Mouse (Mus musculus) CH12.LX (cell line): ENCODE data around the gene Nefh. TPM values are rescaled to one million over a fixed set of nuclear protein-coding genes. Genes with fewer than 3 reads are reported as not detected.

Experiments
- DNase-seq: peaks from one replicate; pipeline ENCODE4 v3.0.0-alpha.2; 2013; ENCODE audit errors: extremely low read depth
- H3K27ac ChIP-seq: 2 replicates; pipeline ENCODE4 v1.5.1; 2012; ENCODE audit warnings: low read depth, mild to moderate bottlenecking, control low read depth, moderate library complexity; ENCODE audit not compliant: insufficient read depth
- H3K27me3 ChIP-seq: replicated peaks from 2 replicates; pipeline ENCODE3; 2012; ENCODE audit warnings: inconsistent platforms
- H3K36me3 ChIP-seq, 2 experiments: replicated peaks in 1 of 2; 2 replicates each; pipeline versions ENCODE3 to v1.6.1; 2012; ENCODE audit warnings: inconsistent platforms in 1 of 2, low read length in 1 of 2, mild to moderate bottlenecking in 1 of 2, mixed read lengths in 1 of 2, moderate library complexity in 1 of 2; ENCODE audit not compliant: control insufficient read depth in 1 of 2, insufficient read depth in 1 of 2
- H3K4me1 ChIP-seq, 2 experiments: 2 replicates each; pipeline ENCODE4 v1.6.1; 2012; ENCODE audit warnings: inconsistent platforms in 1 of 2, moderate library complexity in 1 of 2; ENCODE audit not compliant: insufficient read depth in 2 of 2, control insufficient read depth in 1 of 2
- H3K4me2 ChIP-seq: 2 replicates; pipeline ENCODE4 v1.6.1; 2012; ENCODE audit warnings: low read depth, mild to moderate bottlenecking, control low read depth; ENCODE audit not compliant: poor library complexity, insufficient read depth, severe bottlenecking
- H3K4me3 ChIP-seq, 3 experiments: fragments of 150-350 bp in 1 of 3; sonication (generic) in 1 of 3; replicated peaks in 1 of 3; 2 replicates each; pipeline versions ENCODE3 to v1.5.1; 2011 to 2012; ENCODE audit warnings: low read depth in 2 of 3, low read length in 2 of 3, mild to moderate bottlenecking in 2 of 3, moderate library complexity in 2 of 3, control low read depth in 1 of 3, improper control_type of control experiment in 1 of 3, inconsistent platforms in 1 of 3, mixed read lengths in 1 of 3; ENCODE audit not compliant: poor library complexity in 1 of 3
- H3K79me2 ChIP-seq: replicated peaks from 2 replicates; pipeline ENCODE4 v1.6.1; 2012; ENCODE audit warnings: mild to moderate bottlenecking, moderate library complexity; ENCODE audit not compliant: control insufficient read depth, poor library complexity, insufficient read depth, severe bottlenecking; ENCODE audit errors: extremely low read depth
- H3K9ac ChIP-seq: 2 replicates; pipeline ENCODE4 v1.6.1; 2012; ENCODE audit warnings: low read depth, mild to moderate bottlenecking, control low read depth, moderate library complexity; ENCODE audit not compliant: insufficient read depth
- H3K9me3 ChIP-seq: replicated peaks from 2 replicates; pipeline ENCODE3; 2012; ENCODE audit warnings: low read length, inconsistent platforms, mixed read lengths
- BHLHE40 ChIP-seq: IDR thresholded peaks from 2 replicates; pipeline ENCODE4 v1.6.1; 2011; ENCODE audit warnings: mild to moderate bottlenecking, low read depth, low read length, improper control_type of control experiment
- CHD2 ChIP-seq: IDR thresholded peaks from 2 replicates; pipeline ENCODE4 v1.6.1; 2011; ENCODE audit warnings: low read length, improper control_type of control experiment
- ELF1 ChIP-seq: IDR thresholded peaks from 2 replicates; pipeline ENCODE4 v1.6.1; 2014; ENCODE audit warnings: low read depth, mild to moderate bottlenecking, inconsistent platforms, low read length, improper control_type of control experiment
- ETS1 ChIP-seq: conservative IDR thresholded peaks from 2 replicates; pipeline ENCODE4 v1.6.1; 2012; ENCODE audit warnings: low read depth, mild to moderate bottlenecking, inconsistent platforms, low read length, improper control_type of control experiment, moderate library complexity
- GABPA ChIP-seq: IDR thresholded peaks from 2 replicates; pipeline ENCODE4 v1.6.1; 2012; ENCODE audit warnings: low read depth, low read length, improper control_type of control experiment, inconsistent platforms; ENCODE audit not compliant: insufficient replicate concordance
- HCFC1 ChIP-seq: IDR thresholded peaks from 2 replicates; pipeline ENCODE4 v1.6.1; 2012; ENCODE audit warnings: low read depth, mild to moderate bottlenecking, inconsistent platforms, low read length, improper control_type of control experiment
- IRF4 ChIP-seq: IDR thresholded peaks from 2 replicates; pipeline ENCODE4 v1.6.1; 2014; ENCODE audit warnings: low read depth, mild to moderate bottlenecking, inconsistent platforms, low read length, improper control_type of control experiment
- JUN ChIP-seq: IDR thresholded peaks from 2 replicates; pipeline ENCODE4 v1.6.1; 2011; ENCODE audit warnings: low read depth, mild to moderate bottlenecking, low read length, improper control_type of control experiment, moderate library complexity; ENCODE audit not compliant: insufficient read depth
- KAT2A ChIP-seq: IDR thresholded peaks from 2 replicates; pipeline ENCODE4 v1.6.1; 2012; ENCODE audit warnings: low read length, improper control_type of control experiment, inconsistent platforms; ENCODE audit not compliant: insufficient replicate concordance
- MAX ChIP-seq: IDR thresholded peaks from 2 replicates; pipeline ENCODE4 v1.6.1; 2011; ENCODE audit warnings: low read length, improper control_type of control experiment
- MAZ ChIP-seq: IDR thresholded peaks from 2 replicates; pipeline ENCODE4 v1.6.1; 2012; ENCODE audit warnings: low read depth, mild to moderate bottlenecking, inconsistent platforms, low read length, improper control_type of control experiment, moderate library complexity
- MEF2A ChIP-seq: IDR thresholded peaks from 2 replicates; pipeline ENCODE4 v1.6.1; 2014; ENCODE audit warnings: low read depth, mild to moderate bottlenecking, inconsistent platforms, low read length, improper control_type of control experiment, borderline replicate concordance
- MXI1 ChIP-seq: IDR thresholded peaks from 2 replicates; pipeline ENCODE4 v1.6.1; 2011; ENCODE audit warnings: mild to moderate bottlenecking, low read depth, low read length, improper control_type of control experiment
- MYC ChIP-seq: IDR thresholded peaks from 2 replicates; pipeline ENCODE4 v1.6.1; 2011; ENCODE audit warnings: low read depth, mild to moderate bottlenecking, improper control_type of control experiment, low read length
- NELFE ChIP-seq: IDR thresholded peaks from 2 replicates; pipeline ENCODE4 v1.6.1; 2011; ENCODE audit warnings: low read depth, low read length, improper control_type of control experiment
- NRF1 ChIP-seq: IDR thresholded peaks from 2 replicates; pipeline ENCODE4 v1.6.1; 2014; ENCODE audit warnings: low read depth, mild to moderate bottlenecking, inconsistent platforms, low read length, improper control_type of control experiment, moderate library complexity
- PAX5 ChIP-seq: IDR thresholded peaks from 2 replicates; pipeline ENCODE4 v1.6.1; 2012; ENCODE audit warnings: low read length, inconsistent platforms, mixed read lengths
- POLR2A ChIP-seq: IDR thresholded peaks from 2 replicates; pipeline ENCODE4 v1.6.1; 2011; ENCODE audit warnings: low read depth, mild to moderate bottlenecking, improper control_type of control experiment, low read length
- POLR2AphosphoS2 ChIP-seq: IDR thresholded peaks from 2 replicates; pipeline ENCODE4 v1.6.1; 2011; ENCODE audit warnings: low read depth, low read length, improper control_type of control experiment
- RAD21 ChIP-seq: IDR thresholded peaks from 2 replicates; pipeline ENCODE4 v1.6.1; 2011; ENCODE audit warnings: low read depth, mild to moderate bottlenecking, low read length, improper control_type of control experiment, moderate library complexity
- SIN3A ChIP-seq: IDR thresholded peaks from 2 replicates; pipeline ENCODE4 v1.6.1; 2012; ENCODE audit warnings: low read length, improper control_type of control experiment, inconsistent platforms
- TBP ChIP-seq: conservative IDR thresholded peaks from 2 replicates; pipeline ENCODE4 v1.6.1; 2011; ENCODE audit warnings: low read depth, low read length, improper control_type of control experiment
- TCF12 ChIP-seq: IDR thresholded peaks from 2 replicates; pipeline ENCODE4 v1.6.1; 2014; ENCODE audit warnings: low read depth, mild to moderate bottlenecking, inconsistent platforms, low read length, improper control_type of control experiment
- UBTF ChIP-seq: IDR thresholded peaks from 2 replicates; pipeline ENCODE4 v1.6.1; 2012; ENCODE audit warnings: low read depth, mild to moderate bottlenecking, inconsistent platforms, low read length, improper control_type of control experiment, moderate library complexity
- USF1 ChIP-seq: IDR thresholded peaks from 2 replicates; pipeline ENCODE4 v1.6.1; 2014; ENCODE audit warnings: low read depth, mild to moderate bottlenecking, inconsistent platforms, low read length, improper control_type of control experiment
- ZKSCAN1 ChIP-seq: IDR thresholded peaks from 2 replicates; pipeline ENCODE4 v1.6.1; 2012; ENCODE audit warnings: low read depth, inconsistent platforms, low read length, improper control_type of control experiment, borderline replicate concordance
- ZMIZ1 ChIP-seq: IDR thresholded peaks from 2 replicates; pipeline ENCODE4 v1.6.1; 2012; ENCODE audit warnings: low read depth, mild to moderate bottlenecking, inconsistent platforms, low read length, improper control_type of control experiment
- ZNF384 ChIP-seq: IDR thresholded peaks from 2 replicates; pipeline ENCODE4 v1.6.1; 2012; ENCODE audit warnings: low read depth, low read length, improper control_type of control experiment, inconsistent platforms
- dilution Hi-C: fragments of 300-500 bp; cut with MboI; formaldehyde crosslinking; loops from 2 replicates; pipeline ENCODE4 v1.14.3; 2020; ENCODE audit warnings: low sequenced_read_pairs; ENCODE audit not compliant: extremely low pct_unique_long_range_greater_than_20kb, extremely low pct_ligation_motif_present
- in situ Hi-C: fragments of 300-500 bp; cut with MboI; formaldehyde crosslinking; loops from 3 replicates; pipeline ENCODE4 v1.14.3; 2019; ENCODE audit warnings: low sequenced_read_pairs, low pct_ligation_motif_present, low pct_unique_long_range_greater_than_20kb, mixed read lengths
- polyA plus RNA-seq: library from polyadenylated mRNA; unstranded; fragments of >175 nt; gene quantifications from 2 replicates; pipeline ENCODE4 v1.2.1, GENCODE M21; 2012; ENCODE audit warnings: low read depth; ENCODE audit not compliant: insufficient read length
- total RNA-seq, 2 experiments: library from RNA; depleted of rRNA; stranded (reverse); fragments of 300-350 nt in 1 of 2; fragments of >200 nt in 1 of 2; gene quantifications; 2 replicates each; pipeline ENCODE4 v1.2.3; 2012 to 2014

Nefh gene
- total and polyA plus RNA-seq, 3 experiments: 0.06 TPM; not detected in 2

GRCm38 (mm10) chr11:4987487-4987852 is 39.6 kb upstream of the Nefh start:
- in situ Hi-C loops (no loop called here), dilution Hi-C loops (no loop called here)
- Histone ChIP-seq H3K27ac (no peak overlapping the region), H3K4me3 (peak overlapping the region; percentile 77 to 86 (median 81)), H3K4me2 (peak overlapping the region; percentile 52), H3K36me3 (peaks cover 0 to 20% of the 10 kb centered on the region in 2 experiments), H3K4me1 (peaks cover 11 to 37% of the 10 kb centered on the region in 2 experiments), H3K9me3 (no peaks in the 10 kb centered on the region), H3K27me3 (peaks cover 5% of the 10 kb centered on the region), H3K79me2 (no peaks in the 10 kb centered on the region), H3K9ac (peak overlapping the region; percentile 82)
- no peak for DNase-seq
- TF ChIP-seq CHD2 (no peak), POLR2A (no peak), MXI1 (no peak), MAZ (no peak), TBP (no peak), MAX (no peak), IRF4 (no peak), MEF2A (no peak), GABPA (no peak), BHLHE40 (no peak), HCFC1 (no peak), SIN3A (no peak), PAX5 (no peak), NELFE (no peak), UBTF (no peak), ZKSCAN1 (no peak)

- dilution Hi-C loops (no loop called here), in situ Hi-C loops (no loop called here)
- Histone ChIP-seq H3K9me3 (no peaks in the 10 kb centered on the region), H3K27me3 (peaks cover 5% of the 10 kb centered on the region), H3K4me1 (peaks cover 11 to 37% of the 10 kb centered on the region in 2 experiments), H3K4me3 (peak within 1 kb of the TSS; percentile 77 to 86 (median 81)), H3K79me2 (no peaks in the 10 kb centered on the region), H3K36me3 (peaks cover 0 to 16% of the 10 kb centered on the region in 2 experiments), H3K4me2 (peak within 1 kb of the TSS; percentile 52), H3K27ac (no peak within 1 kb of the TSS), H3K9ac (peak within 1 kb of the TSS; percentile 82)
- peak; percentile 96 for DNase-seq
- TF ChIP-seq IRF4 (peak; percentile 74), SIN3A (peak; percentile 97), BHLHE40 (peak; percentile 98), JUN (no peak), POLR2AphosphoS2 (peak; percentile 70; the same call in 1 of the 2 replicates), NELFE (peak; percentile 91), KAT2A (0 out of 2 replicates have a peak, but pooled peaks have one; percentile 56), GABPA (no peak), MEF2A (peak; percentile 44; the same call in 1 of the 2 replicates), MAX (peak; percentile 79), POLR2A (peak; percentile 91), USF1 (peak; percentile 32), ZNF384 (no peak), MYC (0 out of 2 replicates have a peak, but pooled peaks have one; percentile 31), ETS1 (peak; percentile 55), ELF1 (peak; percentile 89), MAZ (peak; percentile 97), RAD21 (no peak), NRF1 (0 out of 2 replicates have a peak, but pooled peaks have one; percentile 31), UBTF (no peak), CHD2 (peak; percentile 51; the same call in 1 of the 2 replicates), MXI1 (peak; percentile 86), HCFC1 (peak; percentile 83), TCF12 (peak; percentile 85), ZMIZ1 (peak; percentile 78)
Measured at GRCm38 (mm10) chr11:4986695-4987486, 39.0 kb upstream of the Nefh start, which contains the start of gene Ap1b1. Ap1b1 (plus strand) TSS chr11:4986824.
